Mouse (Mus musculus): ENCODE data around the gene Sbno2. TPM values are rescaled to one million over a fixed set of nuclear protein-coding genes. Genes with fewer than 3 reads are reported as not detected.
"Not testable (repeated sequence)": the region's sequence is repeated elsewhere in the genome, so short reads cannot be mapped to it uniquely, and the experiment has no call there.

Sbno2 gene
- total RNA-seq, 2 experiments from 2014 or later, result 19.8 to 21.3 TPM

DNA sequence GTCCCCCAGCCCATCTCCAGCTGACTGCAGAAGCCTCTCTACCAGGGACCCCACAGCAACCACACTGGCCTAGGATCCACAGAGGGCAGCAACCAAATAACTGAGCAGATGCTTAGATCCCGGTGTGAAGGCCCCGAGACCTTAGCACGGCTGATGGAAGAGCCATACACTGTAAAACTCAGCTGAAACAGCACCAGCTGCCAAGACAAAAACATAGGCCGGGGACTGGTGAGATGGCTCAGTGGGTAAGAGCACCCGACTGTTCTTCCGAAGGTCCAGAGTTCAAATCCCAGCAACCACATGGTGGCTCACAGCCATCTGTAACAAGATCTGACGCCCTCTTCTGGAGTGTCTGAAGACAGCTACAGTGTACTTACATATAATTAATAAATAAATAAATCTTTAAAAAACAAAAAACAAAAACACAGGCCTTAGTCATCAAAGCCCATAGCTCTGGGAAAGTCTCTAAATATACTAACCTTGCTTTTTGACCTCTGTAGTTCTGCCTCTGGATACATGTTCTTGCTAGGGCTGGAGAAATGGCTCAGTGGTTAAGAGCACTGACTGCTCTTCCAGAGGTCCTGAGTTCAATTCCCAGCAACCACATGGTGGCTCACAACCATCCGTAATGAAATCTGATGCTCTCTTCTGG, 63.8 kb downstream of the Sbno2 start:
- not testable (repeated sequence) for DNase-seq (ENCODE audit: low spot score in 2 of 2)

DNA sequence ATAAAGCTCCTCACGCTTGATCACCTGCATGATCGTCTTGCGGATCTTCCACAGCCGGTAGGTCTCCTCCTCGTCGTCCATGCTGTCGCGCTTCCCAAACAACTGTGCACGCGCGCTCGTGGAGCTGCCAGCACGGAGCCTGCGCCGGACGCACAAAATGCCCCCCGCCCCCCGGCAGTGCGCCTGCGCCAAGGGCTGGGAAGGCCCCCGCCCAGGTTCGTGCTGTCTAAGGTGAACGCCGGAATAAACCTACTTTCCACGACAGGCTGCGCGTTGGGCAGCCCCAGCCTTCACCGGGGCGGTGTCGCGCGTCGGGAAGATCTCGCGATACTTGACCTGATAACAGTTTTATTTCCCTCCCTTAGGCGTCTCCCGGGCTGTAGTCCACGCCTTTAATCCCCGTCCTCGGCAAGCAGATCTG, 65.8 kb downstream of the Sbno2 start, which contains the start of gene Polr2e:
Gene Polr2e (minus strand): TSS at position 237 of the 421 bp plus-strand sequence.
- DNase-seq (ENCODE audit: low spot score in 2 of 2), result peak; percentile 96 to 99

GRCm38 (mm10) chr10:80036832-80037231, 68.5 kb downstream of the Sbno2 start:
- no peak for DNase-seq (ENCODE audit: low spot score in 2 of 2)

GRCm38 (mm10) chr10:80035686-80036085, 69.7 kb downstream of the Sbno2 start:
- no peak for DNase-seq (ENCODE audit: low spot score in 2 of 2)

- no peak for DNase-seq (ENCODE audit: low spot score in 2 of 2)
Measured at GRCm38 (mm10) chr10:80035148-80035547, 70.2 kb downstream of the Sbno2 start.

- DNase-seq (ENCODE audit: low spot score in 2 of 2), result no peak
Measured at GRCm38 (mm10) chr10:80033511-80034391, 71.6 kb downstream of the Sbno2 start.

- DNase-seq (ENCODE audit: low spot score in 2 of 2), result peak in 1 of 2 experiments; percentile 58
Measured at GRCm38 (mm10) chr10:80032799-80033480, 72.4 kb downstream of the Sbno2 start.

GRCm38 (mm10) chr10:80030736-80031135, 74.6 kb downstream of the Sbno2 start:
- DNase-seq (ENCODE audit: low spot score in 2 of 2), result no peak

- DNase-seq (ENCODE audit: low spot score in 2 of 2), result no peak
Measured at GRCm38 (mm10) chr10:80030191-80030590, 75.2 kb downstream of the Sbno2 start.

DNA sequence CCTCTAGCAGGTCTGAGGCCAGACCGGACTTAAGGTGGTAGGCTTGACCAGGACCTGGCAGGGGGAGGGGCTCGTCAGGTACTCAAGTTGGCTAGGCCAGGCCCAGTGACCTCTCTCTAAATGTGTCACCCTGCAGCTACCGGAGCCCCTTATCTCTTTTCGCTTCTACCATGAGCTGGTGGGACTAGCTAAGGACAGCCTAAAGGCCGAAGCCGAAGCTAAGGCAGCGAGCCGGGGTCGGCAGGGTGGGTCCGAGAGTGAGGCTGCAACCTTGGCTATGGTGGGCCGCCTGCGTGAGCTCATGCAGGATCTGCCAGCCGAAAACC, 76.9 kb downstream of the Sbno2 start:
- DNase-seq (ENCODE audit: low spot score in 2 of 2), result no peak

- no peak for DNase-seq (ENCODE audit: low spot score in 2 of 2)
Measured at GRCm38 (mm10) chr10:80027681-80028520, 77.5 kb downstream of the Sbno2 start.

DNA sequence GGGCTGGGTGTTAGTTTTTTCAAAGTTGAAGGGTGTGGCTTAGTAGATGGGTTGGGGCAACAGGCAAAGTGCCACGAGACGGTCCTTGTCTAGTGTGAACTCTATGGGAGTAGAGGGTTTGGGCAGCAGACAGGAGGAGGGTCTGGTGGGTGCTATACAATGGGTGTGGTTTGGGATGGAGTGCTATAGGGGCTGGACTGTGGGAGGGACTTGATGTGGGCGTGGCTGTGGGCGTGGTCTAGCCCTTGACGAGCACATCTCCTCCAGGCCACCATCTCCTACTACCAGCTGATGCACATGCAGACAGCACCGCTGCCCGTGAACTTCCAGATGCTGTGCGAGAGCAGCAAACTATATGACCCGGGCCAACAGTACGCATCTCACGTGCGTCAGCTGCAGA, 79.5 kb downstream of the Sbno2 start:
- DNase-seq (ENCODE audit: low spot score in 2 of 2), result no peak

- no peak for DNase-seq (ENCODE audit: low spot score in 2 of 2)
Measured at GRCm38 (mm10) chr10:80025463-80025862, 79.9 kb downstream of the Sbno2 start.

DNA sequence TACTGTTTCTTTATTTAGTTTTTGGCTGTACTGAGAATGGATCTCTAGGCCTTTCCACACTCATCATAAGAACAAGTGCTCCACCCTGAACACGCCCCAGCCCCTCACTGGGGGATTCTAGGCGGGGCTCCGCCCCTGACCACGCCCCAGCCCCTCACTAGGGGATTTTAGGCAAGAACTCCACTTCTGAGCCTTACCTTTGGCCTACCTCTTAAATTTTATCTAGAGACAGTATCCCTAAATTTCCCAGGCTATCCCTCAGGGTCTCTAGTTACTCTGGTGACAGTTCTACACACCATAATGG, 80.4 kb downstream of the Sbno2 start:
- no peak for DNase-seq (ENCODE audit: low spot score in 2 of 2)

DNA sequence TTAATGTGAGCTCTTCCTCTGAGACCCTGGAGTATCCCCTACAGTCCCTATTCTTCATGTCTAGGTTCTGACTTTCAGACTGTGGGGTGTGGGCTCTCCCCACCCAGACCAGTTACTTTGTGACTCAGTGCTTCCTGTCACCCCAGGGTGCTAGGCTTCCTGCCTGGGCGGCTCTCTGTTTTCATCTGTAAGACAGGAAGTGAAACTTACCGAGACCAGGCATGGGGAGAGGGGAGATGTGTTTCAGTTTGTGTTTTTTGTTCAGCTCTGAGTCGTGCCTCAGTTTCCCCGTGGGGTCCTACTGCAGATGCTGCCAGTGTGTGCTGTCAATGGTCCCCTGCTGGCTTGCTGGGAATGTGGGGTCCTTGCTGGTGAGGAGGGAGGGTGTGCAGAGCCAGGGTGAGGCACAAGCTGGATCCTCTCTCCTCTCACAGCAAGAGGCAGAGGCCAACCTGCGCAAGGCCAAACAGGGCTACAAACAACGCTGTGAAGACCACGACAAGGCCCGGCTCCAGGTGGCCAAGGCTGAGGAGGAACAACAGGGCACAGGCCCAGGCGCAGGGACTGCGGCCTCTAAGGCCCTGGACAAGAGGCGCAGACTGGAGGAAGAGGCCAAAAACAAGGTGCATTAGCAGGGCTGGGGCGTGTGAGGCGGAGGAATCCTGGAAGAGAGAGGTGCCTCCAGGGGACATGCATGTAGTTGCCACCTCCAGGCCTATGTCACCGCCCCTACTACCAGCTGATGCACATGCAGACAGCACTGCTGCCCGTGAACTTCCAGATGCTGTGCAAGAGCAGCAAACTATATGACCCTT, 80.9 kb downstream of the Sbno2 start:
- no peak for DNase-seq (ENCODE audit: low spot score in 2 of 2)

GRCm38 (mm10) chr10:80023758-80024157, 81.6 kb downstream of the Sbno2 start:
- no peak for DNase-seq (ENCODE audit: low spot score in 2 of 2)

GRCm38 (mm10) chr10:80022806-80023205, 82.6 kb downstream of the Sbno2 start:
- no peak for DNase-seq (ENCODE audit: low spot score in 2 of 2)

GRCm38 (mm10) chr10:80022164-80022563, 83.2 kb downstream of the Sbno2 start:
- DNase-seq (ENCODE audit: low spot score in 2 of 2), result no peak

DNA sequence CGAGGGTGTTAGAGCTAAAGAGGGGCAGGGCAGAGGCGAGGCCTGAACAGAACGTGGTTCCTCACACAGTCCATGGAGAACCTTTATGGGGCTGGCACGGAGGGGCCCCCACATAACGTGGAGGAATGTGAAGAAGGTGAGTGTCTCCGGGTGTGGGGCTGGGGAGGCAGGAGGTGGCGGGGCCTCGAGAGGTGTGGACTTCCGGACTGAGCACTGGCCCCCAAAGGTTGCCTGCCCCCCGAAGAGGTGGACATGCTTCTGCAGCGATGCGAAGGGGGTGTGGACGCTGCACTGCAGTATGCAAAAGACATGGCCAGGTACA, 84.1 kb downstream of the Sbno2 start:
- no peak for DNase-seq (ENCODE audit: low spot score in 2 of 2)

- no peak for DNase-seq (ENCODE audit: low spot score in 2 of 2)
Measured at GRCm38 (mm10) chr10:80020603-80021319, 84.6 kb downstream of the Sbno2 start.

Data from layer of hippocampus, postnatal 14 days (tissue).